Mouse (Mus musculus) embryonic facial prominence, embryonic 13.5 days (tissue): ENCODE results near the gene Foxk1. TPM values are rescaled to one million over a fixed set of nuclear protein-coding genes. Genes with fewer than 3 reads are reported as not detected.

Experiments
- ATAC-seq: fragments of 200-750 bp; cut with Nextera tagmentation; 2 replicates; pipeline ENCODE4 v1.8.0; 2017; ENCODE audit warnings: low read depth; ENCODE audit not compliant: insufficient number of reproducible peaks, insufficient read depth, low FRiP score, low TSS enrichment
- H3K27ac ChIP-seq: fragments of 300-500 bp; sonication (generic); 2 replicates; pipeline ENCODE4 v1.5.1; 2015; ENCODE audit warnings: moderate library complexity, mild to moderate bottlenecking, inconsistent platforms
- H3K27me3 ChIP-seq: fragments of 300-500 bp; sonication (generic); 2 replicates; pipeline ENCODE4 v1.6.1; 2015; ENCODE audit warnings: mild to moderate bottlenecking, inconsistent platforms
- H3K36me3 ChIP-seq: fragments of 300-500 bp; sonication (generic); 2 replicates; pipeline ENCODE4 v1.6.1; 2015; ENCODE audit warnings: mild to moderate bottlenecking, inconsistent platforms
- H3K4me1 ChIP-seq: fragments of 300-500 bp; sonication (generic); 2 replicates; pipeline ENCODE4 v1.6.1; 2015; ENCODE audit warnings: inconsistent platforms
- H3K4me2 ChIP-seq: fragments of 300-500 bp; sonication (generic); 2 replicates; pipeline ENCODE4 v1.6.1; 2015; ENCODE audit warnings: moderate library complexity, mild to moderate bottlenecking, inconsistent platforms
- H3K4me3 ChIP-seq: fragments of 300-500 bp; sonication (generic); 2 replicates; pipeline ENCODE4 v1.5.1; 2015; ENCODE audit warnings: mild to moderate bottlenecking, inconsistent platforms
- H3K9ac ChIP-seq: fragments of 300-500 bp; sonication (generic); 2 replicates; pipeline ENCODE4 v1.6.1; 2015; ENCODE audit warnings: mild to moderate bottlenecking, inconsistent platforms
- H3K9me3 ChIP-seq: fragments of 300-500 bp; sonication (generic); 2 replicates; pipeline ENCODE4 v1.6.1; 2016; ENCODE audit warnings: inconsistent platforms
- WGBS: fragments of 180-500 bp; shearing (Covaris S2); methylation state at CpG from one replicate; pipeline ENCODE4 v1.1.7; 2015; ENCODE audit warnings: mixed read lengths; 5-methylcytosine and 5-hydroxymethylcytosine counted together
- polyA plus RNA-seq: library from polyadenylated mRNA; unstranded; fragments of >200 nt; fragmentation: Nextera tagmentation; extraction: Ambion mirVana; gene quantifications from 2 replicates; pipeline ENCODE4 v1.2.1, GENCODE M21; 2015

The Foxk1 gene
- polyA plus RNA-seq, 1 experiment from 2014 or later, result 5.0 TPM

DNA sequence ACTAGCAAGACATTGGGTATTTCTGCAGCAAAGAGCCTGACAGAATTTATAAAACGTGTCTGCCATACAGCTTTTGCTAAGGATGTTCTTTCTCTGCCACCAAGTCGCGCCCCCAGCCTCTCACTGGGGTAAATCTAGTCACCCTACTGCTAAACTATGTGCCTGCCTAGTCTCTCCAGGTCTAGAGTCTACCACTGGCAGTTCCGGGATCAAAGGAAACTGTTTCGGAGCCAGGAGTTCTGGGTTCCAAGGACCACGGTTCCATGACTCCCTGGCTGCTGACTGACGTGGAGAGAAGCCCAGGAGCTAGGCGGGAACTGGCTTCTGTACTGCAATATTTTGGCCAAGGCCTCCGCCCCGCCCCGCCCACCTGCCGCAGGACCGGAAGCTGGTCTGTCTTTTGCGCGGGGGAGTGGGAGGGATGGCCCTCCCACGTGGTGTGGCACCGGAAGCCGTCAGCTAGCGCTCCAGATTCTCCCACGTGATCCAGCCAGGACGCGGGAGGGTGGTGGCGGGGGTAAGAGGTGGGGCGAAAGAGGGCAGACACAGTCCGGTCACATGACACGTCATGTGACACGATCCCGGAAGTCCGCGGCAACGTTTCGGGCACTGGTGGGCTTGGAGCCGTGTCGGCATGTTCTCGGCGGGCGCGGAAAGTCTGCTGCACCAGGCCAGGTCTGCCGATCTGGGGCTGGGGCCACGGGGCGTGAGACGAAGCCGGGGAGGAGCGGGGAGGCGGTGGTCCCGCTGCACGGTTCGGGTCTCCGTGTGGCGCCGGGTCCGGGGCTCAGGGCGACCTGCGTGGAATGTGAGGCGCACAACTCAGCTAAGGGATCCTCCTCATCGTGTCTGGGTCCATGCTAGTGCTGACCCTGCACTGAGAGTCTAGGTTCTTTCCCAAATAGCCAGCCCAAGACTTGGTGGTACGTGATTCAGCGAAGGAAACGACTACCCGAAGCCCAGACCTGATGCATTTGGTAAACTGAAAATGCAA is 62.5 kb downstream of the Foxk1 start, which contains the start of gene Ap5z1:
Ap5z1 (plus strand) TSS at position 484 of the 994 bp plus-strand sequence.
- H3K4me2 ChIP-seq, result peak within 1 kb of the TSS; percentile 84
- 2% methylated on average over 60 of the region's 60 CpGs for WGBS
- peak within 1 kb of the TSS; percentile 83 for H3K4me3 ChIP-seq
- H3K36me3 ChIP-seq, result peaks cover 32% of the 10 kb centered on the region
- peak within 1 kb of the TSS; percentile 89 for H3K27ac ChIP-seq
- peak within 1 kb of the TSS; percentile 78 for H3K9ac ChIP-seq
- H3K9me3 ChIP-seq, result no peaks in the 10 kb centered on the region
- peak; percentile 82 for ATAC-seq
- peaks cover 27% of the 10 kb centered on the region for H3K4me1 ChIP-seq
- H3K27me3 ChIP-seq, result no peaks in the 10 kb centered on the region

DNA sequence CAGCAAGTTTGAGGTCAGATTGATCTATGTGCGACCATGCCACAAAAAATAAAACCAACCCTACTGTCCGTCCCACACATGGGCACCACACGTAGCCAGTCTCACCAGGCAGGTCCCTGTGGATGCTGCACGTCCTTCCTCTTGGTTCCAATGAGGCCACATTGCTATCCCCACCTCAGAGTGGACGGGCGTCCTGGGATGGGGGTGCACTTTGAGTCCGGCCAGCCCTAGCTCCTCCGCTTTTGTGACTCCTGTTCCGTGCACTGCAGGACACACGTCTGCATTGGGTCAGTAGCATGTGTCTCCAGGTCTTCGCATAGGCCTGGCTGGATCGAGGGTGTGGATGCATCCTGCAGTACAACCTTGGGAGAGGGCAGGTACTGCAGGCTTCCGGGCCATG is 67.1 kb downstream of the Foxk1 start:
- no peak overlapping the region for H3K27ac ChIP-seq
- ATAC-seq, result no peak
- 88% methylated on average over 13 of the region's 13 CpGs for WGBS
- H3K36me3 ChIP-seq, result peaks cover 43% of the 10 kb centered on the region
- no peak overlapping the region for H3K4me3 ChIP-seq
- no peaks in the 10 kb centered on the region for H3K27me3 ChIP-seq
- no peaks in the 10 kb centered on the region for H3K9me3 ChIP-seq
- peaks cover 13% of the 10 kb centered on the region for H3K4me1 ChIP-seq
- no peak overlapping the region for H3K9ac ChIP-seq
- H3K4me2 ChIP-seq, result no peak overlapping the region

DNA sequence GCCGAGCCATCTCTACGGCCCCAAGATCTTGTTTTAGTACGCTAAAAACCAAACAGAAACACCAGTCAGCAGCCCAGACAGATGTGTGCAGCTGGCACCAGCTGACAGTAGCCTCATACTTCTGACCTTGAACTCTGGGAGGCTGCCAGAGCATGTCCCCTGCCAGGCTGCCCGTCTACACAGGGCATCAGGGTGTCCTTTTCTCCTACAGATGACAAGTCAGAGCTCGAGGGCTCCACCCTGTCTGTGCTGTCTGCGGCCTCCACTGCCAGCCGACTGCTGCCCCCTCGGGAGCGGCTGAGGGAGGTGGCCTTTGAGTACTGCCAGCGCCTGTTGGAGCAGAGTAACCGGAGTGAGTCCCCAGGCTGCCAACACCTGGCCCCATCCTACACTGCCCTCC is 68.5 kb downstream of the Foxk1 start:
- WGBS, result 87% methylated on average over 11 of the region's 11 CpGs

DNA sequence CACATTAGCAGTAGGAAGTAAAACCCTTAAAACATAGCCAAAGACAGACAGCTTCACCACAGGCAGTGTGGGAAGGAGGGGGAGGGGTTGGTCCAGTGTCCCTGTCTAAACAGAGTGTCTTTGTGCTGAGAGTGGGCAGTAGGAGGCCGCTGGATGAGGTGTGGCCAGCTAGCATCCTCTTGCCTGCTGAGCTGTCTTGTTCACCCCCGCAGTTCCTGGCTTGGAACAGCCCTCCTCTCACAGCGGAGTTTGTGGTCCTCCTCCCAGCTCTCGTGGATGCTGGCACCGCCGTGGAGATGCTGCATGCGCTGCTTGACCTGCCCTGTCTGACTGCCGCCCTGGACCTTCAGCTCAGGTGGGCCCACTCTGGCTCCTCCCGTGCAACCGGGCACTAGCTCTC is 72.4 kb downstream of the Foxk1 start:
- no peak overlapping the region for H3K9ac ChIP-seq
- no peaks in the 10 kb centered on the region for H3K9me3 ChIP-seq
- no peaks in the 10 kb centered on the region for H3K4me1 ChIP-seq
- peaks cover 36% of the 10 kb centered on the region for H3K36me3 ChIP-seq
- WGBS, result 36% methylated on average over 10 of the region's 10 CpGs
- H3K27me3 ChIP-seq, result no peaks in the 10 kb centered on the region
- no peak for ATAC-seq
- no peak overlapping the region for H3K4me2 ChIP-seq
- no peak overlapping the region for H3K4me3 ChIP-seq
- H3K27ac ChIP-seq, result no peak overlapping the region

More for the DNA sequence above, 68.5 kb downstream of the Foxk1 start:
- Histone ChIP-seq H3K27ac (no peak overlapping the region), H3K4me3 (no peak overlapping the region), H3K4me1 (peaks cover 5% of the 10 kb centered on the region), H3K36me3 (peaks cover 45% of the 10 kb centered on the region), H3K27me3 (no peaks in the 10 kb centered on the region), H3K9me3 (no peaks in the 10 kb centered on the region), H3K4me2 (no peak overlapping the region), H3K9ac (no peak overlapping the region)
- ATAC-seq, result no peak

DNA sequence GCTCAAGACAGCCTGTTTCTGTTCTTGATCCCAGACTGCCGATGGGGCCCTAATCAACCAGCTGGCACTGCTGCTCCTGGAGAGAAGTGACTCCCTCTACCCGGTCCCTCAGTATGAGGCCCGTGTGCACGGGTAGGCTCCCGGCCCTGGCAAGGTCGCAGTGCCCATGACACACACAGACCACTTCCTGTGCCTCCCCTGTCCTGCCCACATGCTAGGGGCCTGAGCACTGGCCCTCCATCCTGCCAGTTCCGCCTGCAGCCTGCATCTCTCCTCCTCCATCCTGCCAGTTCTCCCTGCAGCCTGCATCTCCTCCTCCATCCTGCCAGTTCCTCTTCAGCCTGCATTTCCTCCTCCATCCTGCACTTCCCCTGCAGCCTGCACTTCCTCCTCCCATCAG is 74.4 kb downstream of the Foxk1 start:
- Histone ChIP-seq H3K27me3 (no peaks in the 10 kb centered on the region), H3K4me2 (no peak overlapping the region), H3K9ac (peak overlapping the region; percentile 7; the same call in 1 of the 2 replicates), H3K36me3 (peaks cover 16% of the 10 kb centered on the region), H3K4me1 (peaks cover 15% of the 10 kb centered on the region), H3K27ac (no peak overlapping the region), H3K9me3 (no peaks in the 10 kb centered on the region), H3K4me3 (no peak overlapping the region)
- ATAC-seq, result no peak
- 71% methylated on average over 7 of the region's 7 CpGs for WGBS

DNA sequence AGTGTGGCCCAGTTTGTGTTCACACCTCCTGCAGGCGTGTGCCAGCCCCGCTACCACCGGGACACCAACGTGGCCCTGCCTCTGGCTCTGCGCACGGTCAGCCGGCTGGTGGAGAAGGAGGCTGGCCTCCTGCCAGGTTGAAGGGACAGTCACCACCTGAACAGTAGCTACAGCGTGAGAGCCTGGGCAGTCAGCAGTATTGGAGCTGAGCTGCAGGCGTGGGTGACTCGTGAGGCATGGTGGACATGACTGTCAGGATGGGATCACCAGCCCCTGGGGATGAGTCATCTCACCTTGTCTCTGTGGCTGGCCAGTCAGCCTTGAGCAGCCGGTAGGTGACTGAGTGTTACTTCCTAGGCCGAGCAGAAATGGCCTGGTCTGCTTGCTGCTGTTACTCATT is 76.0 kb downstream of the Foxk1 start:
- Histone ChIP-seq H3K4me1 (peaks cover 25% of the 10 kb centered on the region), H3K4me2 (no peak overlapping the region), H3K4me3 (no peak overlapping the region), H3K27ac (no peak overlapping the region), H3K27me3 (no peaks in the 10 kb centered on the region), H3K9ac (no peak overlapping the region), H3K9me3 (no peaks in the 10 kb centered on the region), H3K36me3 (peaks cover 6% of the 10 kb centered on the region; the same call in 1 of the 2 replicates)
- 91% methylated on average over 12 of the region's 12 CpGs for WGBS
- no peak for ATAC-seq

DNA sequence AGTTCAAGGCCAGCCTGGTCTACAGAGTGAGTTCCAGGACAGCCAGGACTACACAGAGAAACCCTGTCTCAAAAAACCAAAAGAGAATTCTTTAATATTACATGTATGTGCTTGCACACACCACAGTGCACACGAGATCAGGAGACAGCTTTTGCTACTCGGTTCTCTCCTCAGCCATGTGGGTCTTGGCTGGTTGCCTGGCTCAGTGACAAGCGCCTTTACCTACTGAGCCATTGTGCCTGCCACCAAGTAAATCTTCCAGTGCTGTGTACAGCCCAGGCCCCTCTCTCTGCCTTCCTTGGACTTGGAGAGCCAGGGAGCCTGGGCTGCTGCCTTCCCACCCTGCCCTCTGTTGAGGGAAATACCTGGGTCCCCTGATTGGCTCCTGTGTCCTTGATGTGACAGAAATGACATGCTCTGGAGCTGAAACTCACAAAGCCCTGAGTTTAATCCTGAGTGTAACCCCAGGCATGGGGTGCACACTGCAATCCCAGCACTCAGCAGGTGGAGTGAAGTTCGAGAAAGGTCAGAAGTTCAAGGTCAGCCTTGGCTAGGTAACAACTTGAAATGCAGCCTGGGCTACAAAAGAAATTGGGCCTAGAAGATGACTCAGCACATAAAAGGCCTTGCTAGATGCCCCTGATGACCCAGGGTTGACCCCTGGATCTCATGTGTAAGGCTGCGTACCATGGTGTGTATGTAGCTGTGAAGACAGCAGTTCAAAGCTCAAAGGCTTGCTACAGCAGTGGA is 76.7 kb downstream of the Foxk1 start:
- no peak for ATAC-seq

DNA sequence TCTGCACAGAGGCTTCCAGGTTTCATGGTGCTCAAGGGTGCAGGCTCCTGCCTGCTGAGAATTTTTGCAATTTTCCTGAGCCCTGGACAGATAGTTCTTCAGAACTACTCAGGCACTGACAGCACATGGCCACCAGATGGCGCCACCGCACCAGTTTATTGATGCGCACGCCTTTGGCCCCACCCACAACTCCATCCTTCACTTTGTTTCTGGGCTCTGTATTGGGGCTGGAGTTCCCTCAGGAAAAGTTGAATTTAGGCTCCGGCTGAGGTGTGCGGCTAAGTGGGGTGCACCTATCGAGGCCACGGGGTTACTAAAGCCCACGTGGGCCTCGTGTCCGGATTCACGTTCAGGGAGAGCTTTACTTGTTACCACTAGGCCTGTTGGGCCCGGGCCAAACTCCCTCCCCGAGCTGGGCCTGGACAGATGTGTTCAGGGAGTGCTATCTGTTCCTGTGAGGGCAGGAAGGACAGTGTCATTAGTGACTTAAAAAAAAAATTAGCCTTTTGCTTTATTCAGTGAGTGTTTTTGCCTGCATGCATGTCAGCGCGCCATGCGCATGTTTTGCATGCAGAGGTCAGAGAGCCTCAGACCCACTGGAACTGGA is 77.6 kb downstream of the Foxk1 start:
- no peak overlapping the region for H3K4me3 ChIP-seq
- peaks cover 5% of the 10 kb centered on the region; the same call in 1 of the 2 replicates for H3K36me3 ChIP-seq
- H3K4me2 ChIP-seq, result peak overlapping the region; percentile 49
- H3K9me3 ChIP-seq, result no peaks in the 10 kb centered on the region
- no peaks in the 10 kb centered on the region for H3K27me3 ChIP-seq
- 27% methylated on average over 17 of the region's 17 CpGs for WGBS
- ATAC-seq, result peak; percentile 9; the same call in 1 of the 2 replicates
- H3K4me1 ChIP-seq, result peaks cover 25% of the 10 kb centered on the region
- peak overlapping the region; percentile 60 for H3K9ac ChIP-seq
- no peak overlapping the region for H3K27ac ChIP-seq

More for the DNA sequence above, 76.7 kb downstream of the Foxk1 start:
- Histone ChIP-seq H3K27me3 (no peaks in the 10 kb centered on the region), H3K36me3 (peaks cover 5% of the 10 kb centered on the region; the same call in 1 of the 2 replicates), H3K27ac (no peak overlapping the region), H3K4me1 (peaks cover 25% of the 10 kb centered on the region), H3K9ac (no peak overlapping the region), H3K4me3 (no peak overlapping the region), H3K4me2 (no peak overlapping the region), H3K9me3 (no peaks in the 10 kb centered on the region)
- 84% methylated on average over 5 of the region's 5 CpGs for WGBS

DNA sequence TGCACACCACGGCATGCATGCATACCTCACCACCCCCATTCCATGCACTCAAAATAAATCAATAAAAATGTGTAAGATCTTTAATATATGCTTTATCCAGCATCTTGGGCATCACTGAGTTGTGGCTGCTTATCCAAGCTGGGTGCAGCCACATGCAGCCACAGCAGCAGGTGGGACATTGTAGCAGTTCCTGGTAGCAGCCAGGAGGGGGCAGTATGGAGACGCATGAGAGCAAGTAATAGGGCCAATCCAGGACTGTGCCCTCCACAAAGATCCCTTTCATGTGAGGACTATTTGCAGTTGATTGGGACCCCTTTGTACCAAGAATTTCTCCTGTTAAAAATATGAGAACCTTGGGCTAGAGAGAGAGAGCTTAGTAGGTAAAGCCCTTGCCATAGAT is 81.2 kb downstream of the Foxk1 start:
- Histone ChIP-seq H3K4me2 (no peak overlapping the region), H3K9ac (no peak overlapping the region), H3K27ac (no peak overlapping the region), H3K4me3 (no peak overlapping the region), H3K9me3 (no peaks in the 10 kb centered on the region), H3K27me3 (no peaks in the 10 kb centered on the region), H3K4me1 (peaks cover 25% of the 10 kb centered on the region), H3K36me3 (peaks cover under 1% of the 10 kb centered on the region; the same call in 1 of the 2 replicates)
- WGBS, result 62% methylated on average over 2 of the region's 2 CpGs
- no peak for ATAC-seq

DNA sequence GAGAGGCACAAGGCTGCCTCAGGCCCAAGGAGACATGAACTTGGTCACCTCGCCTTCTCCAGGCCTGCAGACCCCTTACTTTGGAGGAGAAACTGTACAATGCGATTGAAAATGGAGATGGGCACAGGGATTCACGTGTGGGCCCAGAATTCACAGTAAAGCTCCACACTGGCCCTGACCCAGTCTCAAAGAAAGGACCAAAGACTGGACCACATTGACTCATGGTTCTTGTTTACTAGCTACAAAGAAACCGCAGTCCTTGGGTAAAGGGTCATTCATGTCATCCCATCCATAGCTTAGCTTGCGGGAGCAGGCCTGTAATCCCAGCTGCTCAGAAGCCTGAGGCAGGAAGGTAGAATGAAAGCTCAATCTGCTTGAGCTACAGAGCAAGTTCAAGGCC is 82.3 kb downstream of the Foxk1 start:
- Histone ChIP-seq H3K4me1 (peaks cover 25% of the 10 kb centered on the region), H3K9me3 (no peaks in the 10 kb centered on the region), H3K36me3 (no peaks in the 10 kb centered on the region), H3K27ac (no peak overlapping the region), H3K4me3 (no peak overlapping the region), H3K27me3 (no peaks in the 10 kb centered on the region), H3K9ac (no peak overlapping the region), H3K4me2 (no peak overlapping the region)
- ATAC-seq, result no peak
- 86% methylated on average over 5 of the region's 5 CpGs for WGBS

DNA sequence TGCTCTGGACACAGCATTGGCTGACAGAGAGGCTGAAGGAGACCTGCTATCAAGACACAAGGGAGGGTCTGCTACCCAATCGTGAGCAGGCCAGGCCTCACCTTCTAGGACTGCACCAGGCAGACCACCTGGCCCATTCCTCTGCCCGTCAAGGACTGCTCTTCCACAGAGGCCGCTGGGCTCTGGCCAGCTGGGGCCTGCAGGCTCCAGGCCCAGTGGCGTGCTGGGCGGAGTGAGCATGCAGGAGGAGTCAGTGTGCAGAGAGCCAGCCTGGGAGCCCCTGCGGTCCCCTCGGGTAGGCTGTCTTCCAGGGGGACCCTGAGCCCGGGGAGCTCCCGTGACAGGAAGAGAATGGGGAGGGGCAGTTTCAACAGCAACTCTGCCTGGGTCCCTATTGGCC is 85.4 kb downstream of the Foxk1 start:
- no peaks in the 10 kb centered on the region for H3K9me3 ChIP-seq
- no peaks in the 10 kb centered on the region for H3K36me3 ChIP-seq
- no peaks in the 10 kb centered on the region for H3K27me3 ChIP-seq
- H3K4me2 ChIP-seq, result no peak overlapping the region
- ATAC-seq, result no peak
- no peak overlapping the region for H3K27ac ChIP-seq
- H3K4me3 ChIP-seq, result no peak overlapping the region
- peaks cover 6% of the 10 kb centered on the region for H3K4me1 ChIP-seq
- no peak overlapping the region for H3K9ac ChIP-seq
- 62% methylated on average over 9 of the region's 9 CpGs for WGBS
